Mouse (Mus musculus) erythroblast, embryonic 14.5 days (primary cell): Measurements from ENCODE around the gene Tmed1.
"Not testable (repeated sequence)": the region's sequence is repeated elsewhere in the genome, so short reads cannot be mapped to it uniquely, and the experiment has no call there.

Experiments
- GATA1 ChIP-seq: IDR thresholded peaks from 2 replicates; pipeline ENCODE4 v1.6.1; 2012; ENCODE audit warnings: low read length, inconsistent platforms, mixed read lengths
- TAL1 ChIP-seq: IDR thresholded peaks from 3 replicates; pipeline ENCODE4 v1.6.1; 2012; ENCODE audit warnings: low read length, inconsistent platforms, mixed read lengths

DNA sequence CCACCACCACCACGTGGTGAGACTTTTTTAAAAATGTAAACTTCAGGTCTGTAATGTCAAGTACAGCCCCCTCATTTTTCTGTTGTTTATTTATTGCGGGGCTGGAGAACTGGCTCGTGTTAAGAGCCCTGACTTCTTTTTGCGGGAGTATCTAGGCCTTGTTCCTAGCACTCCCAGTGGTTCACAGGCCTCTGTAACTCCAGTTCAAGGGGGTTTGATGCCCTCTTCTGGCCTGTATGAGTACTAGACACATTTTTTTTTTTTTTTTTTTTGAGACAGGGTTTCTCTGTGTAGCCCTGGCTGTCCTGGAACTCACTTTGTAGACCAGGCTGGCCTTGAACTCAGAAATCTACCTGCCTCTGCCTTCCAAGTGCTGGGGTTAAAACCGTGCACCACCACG lies 8.6 kb upstream of the Tmed1 start:
- not testable (repeated sequence) for TF ChIP-seq GATA1, TAL1
